Mouse (Mus musculus) limb, embryonic 14.5 days (tissue): Measurements from ENCODE around the gene Kcng3. TPM values are rescaled to one million over a fixed set of nuclear protein-coding genes. Genes with fewer than 3 reads are reported as not detected.

Experiments used
- ATAC-seq: fragments of 200-750 bp; cut with Nextera tagmentation; 2 replicates; pipeline ENCODE4 v1.8.0; 2017; ENCODE audit warnings: low read depth, moderate number of reproducible peaks, moderate TSS enrichment; ENCODE audit not compliant: low FRiP score
- DNase-seq: peaks from one replicate; pipeline ENCODE4 v3.0.0-alpha.2; 2015; ENCODE audit warnings: low spot score
- H3K27ac ChIP-seq: fragments of 300-500 bp; sonication (generic); replicated peaks from 2 replicates; pipeline ENCODE4 v1.5.1; 2014; ENCODE audit warnings: low read depth, mild to moderate bottlenecking, low read length, moderate library complexity, mixed read lengths
- H3K27me3 ChIP-seq: fragments of 300-500 bp; sonication (generic); 2 replicates; pipeline ENCODE4 v1.6.1; 2014; ENCODE audit warnings: low read length, mixed read lengths; ENCODE audit not compliant: control insufficient read depth, insufficient read depth
- H3K36me3 ChIP-seq: fragments of 300-500 bp; sonication (generic); 2 replicates; pipeline ENCODE4 v1.6.1; 2014; ENCODE audit warnings: mild to moderate bottlenecking, low read length, moderate library complexity, mixed read lengths; ENCODE audit not compliant: control insufficient read depth, insufficient read depth
- H3K4me1 ChIP-seq: fragments of 300-500 bp; sonication (generic); 2 replicates; pipeline ENCODE4 v1.6.1; 2014; ENCODE audit warnings: antibody characterized with exemption, low read length, mixed read lengths; ENCODE audit not compliant: control insufficient read depth, insufficient read depth
- H3K4me2 ChIP-seq: fragments of 300-500 bp; sonication (generic); replicated peaks from 2 replicates; pipeline ENCODE4 v1.6.1; 2014; ENCODE audit warnings: low read depth, mild to moderate bottlenecking, low read length, moderate library complexity; ENCODE audit not compliant: severe bottlenecking
- H3K4me3 ChIP-seq: fragments of 300-500 bp; sonication (generic); replicated peaks from 2 replicates; pipeline ENCODE4 v1.5.1; 2014; ENCODE audit warnings: low read length
- H3K9ac ChIP-seq: fragments of 300-500 bp; sonication (generic); 2 replicates; pipeline ENCODE4 v1.6.1; 2014; ENCODE audit warnings: mild to moderate bottlenecking, low read depth, low read length, moderate library complexity; ENCODE audit not compliant: severe bottlenecking
- H3K9me3 ChIP-seq: fragments of 300-500 bp; sonication (generic); 2 replicates; pipeline ENCODE4 v1.6.1; 2016; ENCODE audit warnings: low read length; ENCODE audit not compliant: control insufficient read depth
- POLR2A ChIP-seq: fragments of 200-500 bp; IDR thresholded peaks from 2 replicates; pipeline ENCODE4 v1.8.0; 2012; ENCODE audit warnings: inconsistent platforms, mild to moderate bottlenecking, moderate library complexity, borderline replicate concordance; ENCODE audit not compliant: insufficient read depth, insufficient read length; ENCODE audit errors: extremely low read depth
- WGBS: fragments of 180-500 bp; shearing (Covaris S2); extraction: QIAGEN DNeasy Blood & Tissue Kit; methylation state at CpG from one replicate; pipeline ENCODE4 v1.1.7; 2014; 5-methylcytosine and 5-hydroxymethylcytosine counted together
- polyA plus RNA-seq, 2 experiments: library from polyadenylated mRNA; depleted of rRNA in 1 of 2; stranded (reverse) in 1 of 2; unstranded in 1 of 2; fragments of >200 nt; fragmentation: Nextera tagmentation in 1 of 2; extraction: Ambion mirVana in 1 of 2; gene quantifications; 2 replicates each; pipeline versions ENCODE4 v1.2.1 to v1.2.3; 2012 to 2014

Kcng3 gene
- polyA plus RNA-seq, 2 experiments: 0.06 TPM; not detected in 1

- H3K9me3 ChIP-seq: no peaks in the 10 kb centered on the region
- H3K27ac ChIP-seq: no peak overlapping the region
- no peak overlapping the region for H3K4me3 ChIP-seq
- no peak overlapping the region for H3K9ac ChIP-seq
- WGBS: 59% methylated on average over 12 of the region's 12 CpGs
- DNase-seq (no peak), ATAC-seq (no peak)
- H3K4me2 ChIP-seq: no peak overlapping the region
- no peak for TF ChIP-seq POLR2A
- H3K27me3 ChIP-seq: no peaks in the 10 kb centered on the region
- no peaks in the 10 kb centered on the region for H3K36me3 ChIP-seq
- H3K4me1 ChIP-seq: no peaks in the 10 kb centered on the region
Measured at GRCm38 (mm10) chr17:83564119-83564820, 67.4 kb downstream of the Kcng3 start.

DNA sequence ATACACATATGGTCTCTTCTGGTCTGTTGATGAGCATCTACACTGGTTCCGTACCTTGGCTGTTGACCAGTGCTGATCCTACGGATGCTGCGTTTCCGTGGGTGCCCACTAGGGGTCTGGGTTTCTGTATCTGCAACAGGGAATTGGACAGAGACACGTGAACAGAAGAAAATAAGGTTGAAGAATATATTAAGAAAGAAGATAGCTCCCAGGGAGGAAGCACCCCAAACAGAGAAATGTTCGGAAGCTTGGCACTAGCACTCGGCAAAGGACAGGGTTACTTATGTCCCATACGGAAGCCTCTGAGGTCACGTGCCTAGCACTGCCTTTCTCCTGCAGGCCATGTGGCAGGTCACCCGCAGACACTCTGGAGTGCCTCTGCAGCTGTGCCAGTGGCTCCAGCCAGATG, 68.0 kb downstream of the Kcng3 start:
- no peak overlapping the region for H3K27ac ChIP-seq
- no peaks in the 10 kb centered on the region for H3K36me3 ChIP-seq
- H3K9ac ChIP-seq: no peak overlapping the region
- no peaks in the 10 kb centered on the region for H3K4me1 ChIP-seq
- no peaks in the 10 kb centered on the region for H3K9me3 ChIP-seq
- no peak overlapping the region for H3K4me2 ChIP-seq
- DNase-seq: no peak
- 45% methylated on average over 10 of the region's 10 CpGs for WGBS
- no peaks in the 10 kb centered on the region for H3K27me3 ChIP-seq
- ATAC-seq: no peak
- H3K4me3 ChIP-seq: no peak overlapping the region
- no peak for TF ChIP-seq POLR2A

DNA sequence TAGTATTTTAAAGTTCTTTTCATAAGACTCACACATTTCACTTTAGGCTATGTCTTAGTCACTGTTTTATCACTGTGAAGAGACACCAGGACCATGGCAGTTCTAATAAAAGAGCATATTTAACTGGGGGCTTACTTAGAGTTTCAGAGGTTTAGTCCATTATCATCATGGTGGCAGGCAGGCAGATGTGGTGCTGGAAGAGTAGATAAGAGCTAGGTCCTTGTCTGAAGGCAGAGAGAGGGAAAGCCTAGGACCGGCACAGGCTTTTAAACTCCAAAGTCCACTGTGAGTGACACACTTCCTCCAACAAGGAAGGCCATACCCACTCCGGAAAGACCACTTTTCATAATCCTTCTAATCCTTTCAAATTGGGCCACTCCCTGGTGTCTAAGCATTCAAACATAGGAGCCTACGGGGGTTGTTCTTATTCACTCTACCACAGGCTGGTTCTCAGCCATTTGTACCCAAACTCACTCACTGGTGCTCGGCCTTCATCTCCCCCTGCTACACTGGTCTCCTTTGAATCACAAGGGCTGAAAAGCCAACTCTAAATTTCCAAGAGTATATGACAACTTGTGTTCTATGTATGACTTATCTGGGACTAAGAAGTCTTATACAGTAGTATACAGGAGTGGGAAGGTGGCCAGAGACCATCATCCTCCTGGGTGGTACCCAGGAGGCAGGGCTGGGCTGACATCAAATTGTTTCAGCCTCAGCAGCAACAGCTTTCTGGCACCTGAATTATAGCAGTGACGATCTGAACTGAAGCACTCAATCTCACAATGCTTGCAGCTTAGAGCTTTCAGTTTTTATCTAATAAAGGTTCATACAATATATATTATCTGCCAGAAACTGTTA, 69.3 kb downstream of the Kcng3 start:
- no peaks in the 10 kb centered on the region for H3K9me3 ChIP-seq
- no peak overlapping the region for H3K9ac ChIP-seq
- no peak for DNase-seq
- no peak overlapping the region for H3K27ac ChIP-seq
- no peaks in the 10 kb centered on the region for H3K36me3 ChIP-seq
- H3K4me1 ChIP-seq: no peaks in the 10 kb centered on the region
- WGBS: 93% methylated on average over 5 of the region's 5 CpGs
- no peak for ATAC-seq
- H3K4me2 ChIP-seq: no peak overlapping the region
- no peaks in the 10 kb centered on the region for H3K27me3 ChIP-seq
- no peak overlapping the region for H3K4me3 ChIP-seq
- TF ChIP-seq POLR2A: no peak

DNA sequence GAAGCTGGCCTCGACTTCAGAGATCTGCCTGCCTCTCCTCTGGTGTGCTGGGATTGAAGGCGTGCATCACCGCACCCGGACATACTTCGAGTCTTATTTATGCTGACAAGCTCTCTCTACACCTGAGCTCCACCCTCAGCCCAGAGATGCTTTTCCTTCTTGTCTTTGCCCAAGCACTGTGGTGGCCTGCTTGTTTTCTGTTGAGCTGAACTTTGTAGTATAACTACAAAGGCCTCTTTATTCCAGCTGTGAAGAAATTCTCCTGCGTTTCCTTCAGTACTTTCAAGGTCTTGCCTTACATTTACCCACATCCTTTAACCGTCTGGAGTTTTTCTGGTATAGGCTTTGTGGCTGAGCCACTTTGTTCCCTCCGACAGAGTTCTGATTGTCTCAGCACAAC, 72.6 kb downstream of the Kcng3 start:
- no peak for DNase-seq
- Histone ChIP-seq H3K36me3 (no peaks in the 10 kb centered on the region), H3K4me3 (no peak overlapping the region), H3K27ac (no peak overlapping the region), H3K4me2 (no peak overlapping the region), H3K9ac (no peak overlapping the region), H3K27me3 (no peaks in the 10 kb centered on the region), H3K4me1 (no peaks in the 10 kb centered on the region), H3K9me3 (no peaks in the 10 kb centered on the region)
- no peak for ATAC-seq
- TF ChIP-seq POLR2A: no peak
- 77% methylated on average over 8 of the region's 8 CpGs for WGBS

DNA sequence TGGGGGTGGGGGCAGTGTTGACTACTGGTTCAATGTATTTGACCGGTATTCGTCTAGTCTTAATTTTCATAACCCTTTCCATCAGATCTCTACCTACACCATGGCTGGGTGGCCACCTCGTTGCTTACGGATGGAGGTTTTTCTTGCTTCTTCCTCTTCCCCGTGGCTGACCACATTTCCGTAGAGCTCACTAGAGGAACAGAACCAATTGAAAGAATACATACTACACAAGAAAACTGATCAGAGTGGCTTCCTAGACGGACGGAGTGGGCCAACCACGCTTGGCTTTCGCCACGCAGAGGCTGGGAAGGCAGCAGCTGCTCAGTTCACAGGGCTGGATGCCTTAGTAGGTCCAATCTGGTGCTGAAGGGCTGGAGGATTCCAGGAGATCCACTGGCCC, 75.9 kb downstream of the Kcng3 start:
- Histone ChIP-seq H3K9ac (no peak overlapping the region), H3K27ac (no peak overlapping the region), H3K4me2 (no peak overlapping the region), H3K4me3 (no peak overlapping the region), H3K4me1 (no peaks in the 10 kb centered on the region), H3K27me3 (no peaks in the 10 kb centered on the region), H3K36me3 (no peaks in the 10 kb centered on the region), H3K9me3 (no peaks in the 10 kb centered on the region)
- WGBS: 93% methylated on average over 11 of the region's 11 CpGs
- no peak for TF ChIP-seq POLR2A
- DNase-seq (no peak), ATAC-seq (no peak)
